Comparison of ENCODE assay signal across 9 mouse cellular contexts in the genomic region with DNA sequence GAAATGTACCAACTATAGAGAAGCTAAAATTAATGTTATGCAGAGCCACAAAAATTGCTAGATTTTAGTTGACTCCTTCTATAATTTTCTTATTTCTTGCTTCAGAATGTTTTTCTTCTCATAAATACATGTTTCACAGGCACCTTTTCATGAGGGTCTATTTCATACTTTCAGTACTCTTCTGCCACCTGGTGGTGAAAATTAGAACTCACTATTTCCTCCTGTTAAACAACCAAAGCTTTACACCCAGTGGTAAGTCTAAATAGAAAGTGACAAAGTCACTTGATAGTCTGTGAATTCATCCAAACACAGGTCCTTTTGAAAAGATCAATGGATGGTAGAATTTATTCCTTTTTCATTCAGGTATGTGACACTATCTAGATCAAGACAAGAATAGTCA. TPM values are rescaled to one million over a fixed set of nuclear protein-coding genes. Genes with fewer than 3 reads are reported as not detected.
A peak's percentile ranks its signal among the peaks of the same experiment; 100 is the strongest.
DNase-seq lines count a peak whose midpoint lies in the region; ATAC-seq and TF ChIP-seq lines count a peak whose summit lies in the region.
"Had no signal": no experiment of that assay in that cellular context is flagged by ENCODE, and none has a peak within 500 bp of the region (broad histone marks: within the 10 kb centered on the region; RNA-seq: fewer than 3 reads in every experiment).

No protein-coding gene starts in this region.

- TF ChIP-seq CTCF in hindbrain, postnatal 0 days (IDR thresholded peaks at IDR 0.05; ENCODE audit: low read depth): peak; percentile 76

- H3K4me1 ChIP-seq in midbrain, embryonic 11.5 days (ENCODE audit: control insufficient read depth, insufficient read depth, low read length): no peaks in the 10 kb centered on the region
- no peaks in the 10 kb centered on the region for H3K4me1 ChIP-seq in midbrain, embryonic 13.5 days (replicated peaks)
- H3K4me1 ChIP-seq in hindbrain, postnatal 0 days (ENCODE audit: insufficient read depth, low read length): no peaks in the 10 kb centered on the region
- H3K4me1 ChIP-seq: heart, embryonic 15.5 days had no signal

- H3K9me3 ChIP-seq in midbrain, embryonic 11.5 days (ENCODE audit: control insufficient read depth, low read length): no peaks in the 10 kb centered on the region
- no peaks in the 10 kb centered on the region for H3K9me3 ChIP-seq in midbrain, embryonic 13.5 days
- H3K9me3 ChIP-seq in hindbrain, postnatal 0 days (ENCODE audit: low read length): no peaks in the 10 kb centered on the region
- H3K9me3 ChIP-seq: heart, embryonic 15.5 days had no signal

- H3K36me3 ChIP-seq in midbrain, embryonic 11.5 days (ENCODE audit: control insufficient read depth, insufficient read depth, low read length): no peaks in the 10 kb centered on the region
- no peaks in the 10 kb centered on the region for H3K36me3 ChIP-seq in midbrain, embryonic 13.5 days
- no peaks in the 10 kb centered on the region for H3K36me3 ChIP-seq in hindbrain, postnatal 0 days (ENCODE audit: insufficient read depth, low read length)
- H3K36me3 ChIP-seq: heart, embryonic 15.5 days had no signal

- no peak overlapping the region for H3K4me2 ChIP-seq in midbrain, embryonic 11.5 days
- H3K4me2 ChIP-seq in midbrain, embryonic 13.5 days (replicated peaks): no peak overlapping the region
- no peak overlapping the region for H3K4me2 ChIP-seq in hindbrain, postnatal 0 days (ENCODE audit: low read depth, low read length)
- H3K4me2 ChIP-seq: heart, embryonic 15.5 days had no signal

- DNase-seq in cerebellum, adult 8-10 months: peak; percentile 36
- no peak for DNase-seq in cerebellum, adult 11-12 months
- peak; percentile 98 for DNase-seq in midbrain, embryonic 11.5 days (ENCODE audit: low spot score, missing footprints)
- peak; percentile 6 for DNase-seq in c-Kit-negative CD71-positive TER-119-positive erythroid progenitor cells, embryonic 14.5 days (ENCODE audit: low read depth, low spot score)
- DNase-seq in hindbrain, postnatal 0 days (ENCODE audit: low spot score): peak; percentile 93
- no peak for DNase-seq in spleen, postnatal 4 days (ENCODE audit: low spot score in 2 of 2)

- H3K27me3 ChIP-seq in midbrain, embryonic 11.5 days (ENCODE audit: control insufficient read depth, insufficient read depth, low read length): no peaks in the 10 kb centered on the region
- no peaks in the 10 kb centered on the region for H3K27me3 ChIP-seq in midbrain, embryonic 13.5 days
- H3K27me3 ChIP-seq in hindbrain, postnatal 0 days (ENCODE audit: insufficient read depth, low read length): no peaks in the 10 kb centered on the region
- H3K27me3 ChIP-seq: heart, embryonic 15.5 days had no signal

- no peak overlapping the region for H3K4me3 ChIP-seq in midbrain, embryonic 11.5 days (ENCODE audit: low read depth, low read length)
- no peak overlapping the region for H3K4me3 ChIP-seq in midbrain, embryonic 13.5 days (replicated peaks)
- no peak overlapping the region for H3K4me3 ChIP-seq in hindbrain, postnatal 0 days (ENCODE audit: low read length)
- H3K4me3 ChIP-seq: heart, embryonic 15.5 days had no signal

- no peak overlapping the region for H3K9ac ChIP-seq in midbrain, embryonic 11.5 days (ENCODE audit: low read length)
- H3K9ac ChIP-seq in midbrain, embryonic 13.5 days (replicated peaks): no peak overlapping the region
- no peak overlapping the region for H3K9ac ChIP-seq in hindbrain, postnatal 0 days (replicated peaks; ENCODE audit: low read length)
- H3K9ac ChIP-seq: heart, embryonic 15.5 days had no signal

- no peak overlapping the region for H3K27ac ChIP-seq in midbrain, embryonic 11.5 days (ENCODE audit: low read depth, low read length)
- H3K27ac ChIP-seq in midbrain, embryonic 13.5 days: no peak overlapping the region
- no peak overlapping the region for H3K27ac ChIP-seq in hindbrain, postnatal 0 days
- H3K27ac ChIP-seq: heart, embryonic 15.5 days had no signal

- peak; percentile 59; the same call in 1 of the 2 replicates for ATAC-seq in midbrain, embryonic 11.5 days (ENCODE audit: low FRiP score)
- ATAC-seq in midbrain, embryonic 13.5 days: no peak; the same call in 1 of the 2 replicates
- ATAC-seq in hindbrain, postnatal 0 days: 0 out of 2 replicates have a peak, but pooled peaks have one; percentile 43
- peak; percentile 86 for ATAC-seq in megakaryocyte progenitor cell, adult 5-6 weeks (replicated peaks; ENCODE audit: poor library complexity)

RNA-seq across cellular contexts. Expression of gene Dnajb9, which starts 43.2 kb away (rescaled TPM):
- 30.6 and 35.0 TPM in 2 replicates for polyA plus RNA-seq in midbrain, embryonic 11.5 days (2014; fragmentation: Nextera tagmentation; extraction: Ambion mirVana)
- polyA plus RNA-seq in midbrain, embryonic 13.5 days (2015; fragmentation: Nextera tagmentation; extraction: Ambion mirVana): 30.3 and 31.0 TPM in 2 replicates
- total RNA-seq in hindbrain, postnatal 0 days (2014; rRNA removed): 12.3 and 40.8 TPM in 2 replicates
- polyA plus RNA-seq in hindbrain, postnatal 0 days (2015; fragmentation: Nextera tagmentation; extraction: Ambion mirVana): 31.8 and 34.7 TPM in 2 replicates
- total RNA-seq in megakaryocyte progenitor cell, adult 5-6 weeks (2015): 86.3 and 110 TPM in 2 replicates
- total RNA-seq in megakaryocyte progenitor cell, adult 5-6 weeks (2017): 55.5 and 60.6 TPM in 2 replicates

RNA-seq across cellular contexts. Expression of gene Pnpla8, which starts 54.2 kb away (rescaled TPM):
- polyA plus RNA-seq in midbrain, embryonic 11.5 days (2014; fragmentation: Nextera tagmentation; extraction: Ambion mirVana): 95.6 and 107 TPM in 2 replicates
- 122 and 143 TPM in 2 replicates for polyA plus RNA-seq in midbrain, embryonic 13.5 days (2015; fragmentation: Nextera tagmentation; extraction: Ambion mirVana)
- total RNA-seq in hindbrain, postnatal 0 days (2014; rRNA removed): 58.8 and 62.7 TPM in 2 replicates
- polyA plus RNA-seq in hindbrain, postnatal 0 days (2015; fragmentation: Nextera tagmentation; extraction: Ambion mirVana): 107 and 123 TPM in 2 replicates
- 33.1 and 39.6 TPM in 2 replicates for total RNA-seq in megakaryocyte progenitor cell, adult 5-6 weeks (2015)
- total RNA-seq in megakaryocyte progenitor cell, adult 5-6 weeks (2017): 32.2 and 35.9 TPM in 2 replicates

Comparison
In these comparisons a context has a peak if more than half of its experiments do, and no peak if none do; other contexts are left out.
1. DNase-seq: peak in cerebellum, adult 8-10 months (single experiment), midbrain, embryonic 11.5 days (single experiment), c-Kit-negative CD71-positive TER-119-positive erythroid progenitor cells, embryonic 14.5 days (single experiment) and hindbrain, postnatal 0 days (single experiment); none in cerebellum, adult 11-12 months (single experiment) and spleen, postnatal 4 days (0 of 2).